Mouse (Mus musculus): ENCODE data around the gene Adam19. TPM values are rescaled to one million over a fixed set of nuclear protein-coding genes. Genes with fewer than 3 reads are reported as not detected.
A peak's percentile ranks its signal among the peaks of the same experiment; 100 is the strongest.

Adam19 gene
- polyA plus RNA-seq, 1 experiment from 2014 or later, result 22.2 TPM

DNA sequence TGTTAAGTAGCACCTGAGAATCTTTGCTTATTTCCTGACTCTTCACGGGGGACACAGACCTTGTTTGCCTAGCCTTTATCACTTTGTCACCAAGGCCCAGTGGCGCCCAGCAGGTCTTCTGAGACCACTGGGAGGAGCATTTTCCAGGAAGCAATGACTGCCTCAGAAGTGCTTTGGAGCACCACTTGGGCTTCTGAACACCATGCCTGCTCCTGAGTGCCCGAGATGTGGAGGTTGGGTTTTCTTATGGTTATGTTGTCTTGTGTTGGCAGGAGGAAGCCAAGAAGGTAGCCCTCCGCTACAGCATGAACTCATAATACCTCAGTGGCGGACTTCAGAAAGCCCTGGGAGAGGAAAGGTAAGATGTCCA, 4.8 kb downstream of the Adam19 start:
- peaks cover 59% of the 10 kb centered on the region for H3K4me1 ChIP-seq (replicated peaks; ENCODE audit: control insufficient read depth, insufficient read depth, low read length)
- no peak overlapping the region for H3K9ac ChIP-seq (ENCODE audit: low read length)
- H3K36me3 ChIP-seq (ENCODE audit: control insufficient read depth, insufficient read depth, low read length), result 0 out of 2 replicates have a peak, but pooled peaks cover 5% of the 10 kb centered on the region
- ATAC-seq (ENCODE audit: low read depth), result no peak
- H3K27ac ChIP-seq (ENCODE audit: low read length), result peak overlapping the region; percentile 38; the same call in 1 of the 2 replicates
- H3K27me3 ChIP-seq (ENCODE audit: control insufficient read depth, insufficient read depth, low read depth, low read length), result peaks cover 5% of the 10 kb centered on the region; the same call in 1 of the 2 replicates
- H3K4me2 ChIP-seq (ENCODE audit: low read depth, low read length), result no peak overlapping the region
- WGBS, result 50% methylated on average over 5 of the region's 5 CpGs
- no peak overlapping the region for H3K4me3 ChIP-seq (ENCODE audit: low read length)
- no peaks in the 10 kb centered on the region for H3K9me3 ChIP-seq (ENCODE audit: control insufficient read depth, low read length)

DNA sequence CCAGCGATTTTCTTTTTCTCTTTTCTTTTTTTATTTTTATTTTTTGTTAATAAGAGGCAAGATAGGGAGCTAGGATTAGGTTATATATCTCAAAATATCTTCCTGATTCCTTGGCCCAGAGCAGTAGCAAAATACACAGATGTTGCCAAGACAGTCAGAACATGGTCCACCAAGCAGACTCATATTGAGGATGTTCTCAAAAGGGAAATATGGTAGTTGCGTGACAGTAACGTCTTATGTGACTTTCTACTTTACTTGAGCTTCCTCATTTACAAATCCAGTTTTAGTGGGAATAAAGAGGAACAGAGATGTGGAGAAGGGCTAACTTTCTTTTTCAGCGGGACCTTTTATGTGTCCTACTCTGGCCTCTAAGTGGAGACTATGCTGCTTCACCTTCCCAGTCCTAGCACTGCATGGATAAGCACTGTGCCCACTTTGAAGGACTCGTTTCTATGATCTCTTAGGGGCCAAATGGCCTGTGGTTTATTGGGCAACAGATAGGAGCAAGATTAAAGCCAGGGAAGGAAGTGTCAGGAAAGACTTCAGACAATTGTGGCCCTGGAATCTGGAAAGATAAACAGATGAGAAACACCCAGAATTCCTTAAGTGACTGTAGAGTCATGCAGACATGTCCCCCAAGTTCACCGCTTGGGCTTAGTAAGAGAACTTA, 6.1 kb downstream of the Adam19 start:
- H3K27me3 ChIP-seq (ENCODE audit: control insufficient read depth, insufficient read depth, low read depth, low read length), result no peaks in the 10 kb centered on the region; the same call in 1 of the 2 replicates
- no peak for ATAC-seq (ENCODE audit: low read depth)
- H3K9me3 ChIP-seq (ENCODE audit: control insufficient read depth, low read length), result no peaks in the 10 kb centered on the region
- 50% methylated on average over 6 of the region's 6 CpGs for whole genome bisulfite sequencing
- 0 out of 2 replicates have a peak overlapping the region, but pooled peaks have one; percentile 16 for H3K9ac ChIP-seq (ENCODE audit: low read length)
- H3K36me3 ChIP-seq (ENCODE audit: control insufficient read depth, insufficient read depth, low read length), result 0 out of 2 replicates have a peak, but pooled peaks cover 5% of the 10 kb centered on the region
- H3K27ac ChIP-seq (ENCODE audit: low read length), result peak overlapping the region; percentile 54
- no peak overlapping the region for H3K4me2 ChIP-seq (ENCODE audit: low read depth, low read length)
- H3K4me3 ChIP-seq (ENCODE audit: low read length), result no peak overlapping the region
- peaks cover 68% of the 10 kb centered on the region for H3K4me1 ChIP-seq (replicated peaks; ENCODE audit: control insufficient read depth, insufficient read depth, low read length)

DNA sequence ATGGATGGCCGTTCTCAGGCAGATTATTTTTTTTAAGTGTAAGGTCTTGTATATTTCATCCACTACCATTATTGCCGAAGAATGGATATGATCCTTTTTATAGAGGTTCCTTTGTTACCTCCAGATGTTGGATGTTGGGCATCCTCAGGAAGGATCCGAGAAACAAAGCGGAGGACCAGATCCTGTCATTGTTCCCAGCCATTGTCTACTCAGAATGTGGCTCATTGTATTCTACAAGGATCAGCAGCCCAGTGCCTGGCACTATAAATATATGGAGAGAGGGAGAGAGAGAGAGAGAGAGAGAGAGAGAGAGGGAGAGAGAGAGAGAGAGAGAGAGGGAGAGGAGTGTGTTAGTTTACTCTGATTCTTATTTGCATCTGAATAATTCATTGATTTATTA, 6.8 kb downstream of the Adam19 start:
- 0 out of 2 replicates have a peak, but pooled peaks cover 5% of the 10 kb centered on the region for H3K36me3 ChIP-seq (ENCODE audit: control insufficient read depth, insufficient read depth, low read length)
- no peak overlapping the region for H3K4me2 ChIP-seq (ENCODE audit: low read depth, low read length)
- WGBS, result 59% methylated on average over 4 of the region's 4 CpGs
- no peak overlapping the region for H3K4me3 ChIP-seq (ENCODE audit: low read length)
- peaks cover 65% of the 10 kb centered on the region for H3K4me1 ChIP-seq (replicated peaks; ENCODE audit: control insufficient read depth, insufficient read depth, low read length)
- H3K27me3 ChIP-seq (ENCODE audit: control insufficient read depth, insufficient read depth, low read depth, low read length), result no peaks in the 10 kb centered on the region
- H3K9ac ChIP-seq (ENCODE audit: low read length), result no peak overlapping the region
- H3K27ac ChIP-seq (ENCODE audit: low read length), result peak overlapping the region; percentile 89; the same call in 1 of the 2 replicates
- H3K9me3 ChIP-seq (ENCODE audit: control insufficient read depth, low read length), result no peaks in the 10 kb centered on the region
- no peak for ATAC-seq (ENCODE audit: low read depth)

GRCm38 (mm10) chr11:46062993-46063731, 7.4 kb downstream of the Adam19 start:
- ATAC-seq (ENCODE audit: low read depth), result no peak
- peaks cover 63% of the 10 kb centered on the region for H3K4me1 ChIP-seq (replicated peaks; ENCODE audit: control insufficient read depth, insufficient read depth, low read length)
- H3K36me3 ChIP-seq (ENCODE audit: control insufficient read depth, insufficient read depth, low read length), result 0 out of 2 replicates have a peak, but pooled peaks cover 5% of the 10 kb centered on the region
- peak overlapping the region; percentile 42; the same call in 1 of the 2 replicates for H3K9ac ChIP-seq (ENCODE audit: low read length)
- no peaks in the 10 kb centered on the region for H3K27me3 ChIP-seq (ENCODE audit: control insufficient read depth, insufficient read depth, low read depth, low read length)
- WGBS, result 38% methylated on average over 9 of the region's 9 CpGs
- H3K4me3 ChIP-seq (ENCODE audit: low read length), result no peak overlapping the region
- no peak overlapping the region for H3K4me2 ChIP-seq (ENCODE audit: low read depth, low read length)
- H3K27ac ChIP-seq (ENCODE audit: low read length), result peak overlapping the region; percentile 89
- no peaks in the 10 kb centered on the region for H3K9me3 ChIP-seq (ENCODE audit: control insufficient read depth, low read length)

DNA sequence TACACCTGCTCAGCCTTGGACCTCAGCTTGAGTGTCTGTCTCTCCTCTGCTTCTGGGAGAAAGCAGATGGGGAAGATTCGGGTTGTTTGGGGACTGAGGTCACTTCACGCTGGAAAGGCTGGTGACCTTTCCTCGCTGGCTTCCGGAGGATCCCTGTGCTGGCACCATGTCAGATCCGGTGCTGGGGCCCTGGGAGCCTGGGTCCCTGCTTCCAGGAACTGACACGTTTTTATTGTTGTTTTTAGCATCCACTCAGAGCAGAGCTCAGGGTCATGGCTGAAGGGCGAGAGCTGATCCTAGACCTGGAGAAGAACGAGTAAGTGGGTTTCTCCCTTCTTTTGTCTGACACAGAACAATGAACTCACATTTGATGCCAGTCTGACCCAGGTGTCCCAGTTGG, 9.0 kb downstream of the Adam19 start:
- H3K4me1 ChIP-seq (replicated peaks; ENCODE audit: control insufficient read depth, insufficient read depth, low read length), result peaks cover 69% of the 10 kb centered on the region
- no peak overlapping the region for H3K4me2 ChIP-seq (ENCODE audit: low read depth, low read length)

DNA sequence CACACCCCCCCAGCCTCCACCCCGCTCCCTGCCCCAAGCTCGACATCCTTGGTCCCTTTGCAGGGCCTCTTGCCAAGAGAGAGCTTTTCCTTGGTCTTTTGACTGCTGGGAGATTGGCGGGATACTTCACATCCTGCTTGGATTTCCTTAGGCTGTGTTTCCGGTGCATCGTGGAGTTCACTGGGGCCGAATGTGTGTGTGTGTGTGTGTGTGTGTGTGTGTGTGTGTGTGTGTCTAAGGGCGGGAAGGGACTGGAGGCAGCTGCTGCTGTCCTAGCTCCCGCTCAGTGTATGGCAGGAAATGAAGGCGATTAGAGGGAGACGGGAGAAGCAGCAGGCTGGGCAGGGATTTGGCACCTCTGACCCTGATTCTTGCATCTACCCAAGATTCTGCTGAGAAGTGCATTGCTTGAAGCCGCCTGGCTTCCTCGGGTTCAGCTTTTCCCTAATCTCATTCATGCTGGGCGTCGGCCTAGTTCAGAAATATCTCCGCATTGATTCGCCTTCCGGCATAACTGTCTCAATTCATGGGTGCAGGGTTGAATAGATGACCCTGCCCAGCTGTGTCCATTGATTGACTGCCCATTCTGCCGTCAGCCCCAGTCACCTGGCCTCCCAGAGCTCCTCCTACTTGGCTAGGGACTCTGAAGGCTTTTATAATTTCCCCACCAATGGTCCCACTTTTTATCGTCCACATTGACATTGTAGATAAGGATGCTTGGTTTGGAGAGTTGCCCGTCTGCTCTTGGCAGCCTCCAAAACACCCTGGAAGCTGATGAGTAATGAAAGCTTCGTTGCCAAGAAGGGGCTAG, 9.6 kb downstream of the Adam19 start:
- H3K4me1 ChIP-seq (replicated peaks; ENCODE audit: control insufficient read depth, insufficient read depth, low read length), result peaks cover 70% of the 10 kb centered on the region
- 0 out of 2 replicates have a peak, but pooled peaks cover 5% of the 10 kb centered on the region for H3K36me3 ChIP-seq (ENCODE audit: control insufficient read depth, insufficient read depth, low read length)
- 23% methylated on average over 21 of the region's 21 CpGs for WGBS
- H3K27me3 ChIP-seq (ENCODE audit: control insufficient read depth, insufficient read depth, low read depth, low read length), result no peaks in the 10 kb centered on the region
- H3K9ac ChIP-seq (ENCODE audit: low read length), result no peak overlapping the region
- H3K4me3 ChIP-seq (ENCODE audit: low read length), result no peak overlapping the region
- H3K9me3 ChIP-seq (ENCODE audit: control insufficient read depth, low read length), result no peaks in the 10 kb centered on the region
- peak overlapping the region; percentile 88 for H3K27ac ChIP-seq (ENCODE audit: low read length)
- H3K4me2 ChIP-seq (ENCODE audit: low read depth, low read length), result 0 out of 2 replicates have a peak overlapping the region, but pooled peaks have one; percentile 2
- ATAC-seq (ENCODE audit: low read depth), result peak; percentile 90

More for the DNA sequence above, 9.0 kb downstream of the Adam19 start:
- 0 out of 2 replicates have a peak overlapping the region, but pooled peaks have one; percentile 39 for H3K9ac ChIP-seq (ENCODE audit: low read length)
- H3K4me3 ChIP-seq (ENCODE audit: low read length), result no peak overlapping the region
- H3K27me3 ChIP-seq (ENCODE audit: control insufficient read depth, insufficient read depth, low read depth, low read length), result no peaks in the 10 kb centered on the region
- WGBS, result 38% methylated on average over 8 of the region's 8 CpGs
- no peaks in the 10 kb centered on the region for H3K9me3 ChIP-seq (ENCODE audit: control insufficient read depth, low read length)
- H3K36me3 ChIP-seq (ENCODE audit: control insufficient read depth, insufficient read depth, low read length), result 0 out of 2 replicates have a peak, but pooled peaks cover 5% of the 10 kb centered on the region
- H3K27ac ChIP-seq (ENCODE audit: low read length), result peak overlapping the region; percentile 88
- ATAC-seq (ENCODE audit: low read depth), result no peak; the same call in 1 of the 2 replicates

DNA sequence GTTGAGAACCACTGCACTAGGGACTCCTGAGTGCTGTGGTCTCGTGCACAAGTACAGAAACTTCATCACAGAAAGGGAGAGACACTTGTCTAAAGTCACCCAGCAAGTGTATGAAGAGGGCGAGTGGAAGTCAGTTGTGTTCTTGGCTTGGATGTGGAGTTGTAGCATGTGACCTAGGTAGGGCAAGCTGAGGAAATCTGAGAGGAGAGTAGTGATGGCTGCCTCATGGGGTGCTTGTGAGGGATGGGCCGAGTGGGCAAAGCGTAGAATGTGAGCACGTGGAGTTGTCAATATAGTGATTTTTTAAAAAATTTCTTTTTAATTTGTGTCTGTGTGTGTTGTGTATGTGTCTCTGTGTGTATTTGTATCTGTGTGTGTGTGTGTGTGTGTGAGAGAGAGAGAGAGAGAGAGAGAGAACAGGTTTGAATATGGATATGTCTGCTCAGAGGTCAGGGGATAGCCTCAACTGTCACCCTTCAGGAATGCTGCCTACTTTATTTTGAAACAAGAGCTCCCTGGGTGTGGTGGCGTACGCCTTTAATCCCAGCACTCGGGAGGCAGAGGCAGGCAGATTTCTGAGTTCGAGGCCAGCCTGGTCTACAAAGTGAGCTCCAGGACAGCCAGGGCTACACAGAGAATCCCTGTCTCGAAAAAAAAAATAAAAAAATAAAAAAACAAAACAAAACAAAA, 11.7 kb downstream of the Adam19 start:
- 0 out of 2 replicates have a peak, but pooled peaks cover 3% of the 10 kb centered on the region for H3K36me3 ChIP-seq (ENCODE audit: control insufficient read depth, insufficient read depth, low read length)
- H3K4me1 ChIP-seq (replicated peaks; ENCODE audit: control insufficient read depth, insufficient read depth, low read length), result peaks cover 70% of the 10 kb centered on the region
- no peak for ATAC-seq (ENCODE audit: low read depth)
- H3K4me3 ChIP-seq (ENCODE audit: low read length), result no peak overlapping the region
- no peaks in the 10 kb centered on the region for H3K27me3 ChIP-seq (ENCODE audit: control insufficient read depth, insufficient read depth, low read depth, low read length)
- H3K9me3 ChIP-seq (ENCODE audit: control insufficient read depth, low read length), result no peaks in the 10 kb centered on the region
- 91% methylated on average over 10 of the region's 10 CpGs for WGBS
- no peak overlapping the region for H3K9ac ChIP-seq (ENCODE audit: low read length)
- 0 out of 2 replicates have a peak overlapping the region, but pooled peaks have one; percentile 1 for H3K27ac ChIP-seq (ENCODE audit: low read length)
- no peak overlapping the region for H3K4me2 ChIP-seq (ENCODE audit: low read depth, low read length)

GRCm38 (mm10) chr11:46068756-46069407, 13.1 kb downstream of the Adam19 start:
- Histone ChIP-seq H3K27me3 (ENCODE audit: control insufficient read depth, insufficient read depth, low read depth, low read length) (no peaks in the 10 kb centered on the region), H3K9ac (ENCODE audit: low read length) (peak overlapping the region; percentile 50), H3K36me3 (ENCODE audit: control insufficient read depth, insufficient read depth, low read length) (peaks cover 4% of the 10 kb centered on the region; the same call in 1 of the 2 replicates), H3K27ac (ENCODE audit: low read length) (peak overlapping the region; percentile 98), H3K9me3 (ENCODE audit: control insufficient read depth, low read length) (no peaks in the 10 kb centered on the region), H3K4me3 (ENCODE audit: low read length) (0 out of 2 replicates have a peak overlapping the region, but pooled peaks have one; percentile 3), H3K4me1 (replicated peaks; ENCODE audit: control insufficient read depth, insufficient read depth, low read length) (peaks cover 72% of the 10 kb centered on the region), H3K4me2 (ENCODE audit: low read depth, low read length) (peak overlapping the region; percentile 21; the same call in 1 of the 2 replicates)
- ATAC-seq (ENCODE audit: low read depth), result peak; percentile 13; the same call in 1 of the 2 replicates
- WGBS, result 24% methylated on average over 12 of the region's 12 CpGs

Data from lung, embryonic 16.5 days (tissue).